Mouse (Mus musculus) liver (tissue): ENCODE data around the gene Rsad2.

ENCODE experiments used
- DNase-seq: peaks from one replicate; pipeline ENCODE4 v3.0.0-alpha.2; 2020; ENCODE audit warnings: mixed read lengths

Gene Rsad2

DNA sequence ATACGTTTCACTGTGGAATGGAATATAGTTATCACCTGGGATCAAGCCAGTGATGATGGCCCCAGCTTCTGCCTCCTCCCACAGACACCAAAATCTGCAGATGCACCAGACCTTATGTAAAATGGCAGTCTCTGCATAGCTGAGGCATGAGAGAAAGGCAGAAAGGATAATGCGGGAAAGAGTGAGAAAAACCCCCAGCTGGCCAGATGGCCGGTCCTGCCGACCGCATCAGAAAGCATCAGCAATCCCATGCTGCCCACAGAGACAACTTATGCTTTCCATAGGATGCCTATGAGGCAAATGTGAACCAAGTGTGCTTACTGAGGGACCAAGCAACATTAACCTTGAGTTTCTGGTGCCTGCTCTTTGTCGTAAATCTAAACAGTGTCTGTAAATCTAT lies 56.9 kb downstream of the Rsad2 start:
- no peak for DNase-seq

GRCm38 (mm10) chr12:26398597-26398996 lies 57.7 kb downstream of the Rsad2 start:
- peak; percentile 44 for DNase-seq

GRCm38 (mm10) chr12:26394485-26395470 lies 61.5 kb downstream of the Rsad2 start:
- DNase-seq, result no peak

DNA sequence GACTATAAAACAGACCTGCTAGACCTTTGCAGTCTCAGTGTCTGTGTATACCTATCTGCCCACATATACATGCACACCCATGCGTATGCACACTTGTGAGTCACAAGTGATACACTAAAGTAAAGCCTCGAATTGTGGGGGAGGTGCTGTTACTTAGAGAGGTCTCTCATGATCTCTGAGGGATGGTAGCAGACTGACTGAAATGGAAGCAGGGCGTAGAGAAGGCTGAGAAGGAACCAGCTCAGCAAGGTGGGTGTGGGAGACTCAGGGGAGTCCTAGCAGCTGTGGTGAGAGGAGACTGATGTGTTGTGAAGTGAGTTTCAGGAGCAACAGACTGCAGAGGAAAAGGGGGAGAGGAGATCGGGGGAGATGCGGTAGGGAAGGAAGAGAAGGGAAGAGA lies 63.0 kb downstream of the Rsad2 start:
- DNase-seq, result no peak
